Mouse (Mus musculus): ENCODE results near the gene Iffo1.
A peak's percentile ranks its signal among the peaks of the same experiment; 100 is the strongest.
"Not testable (repeated sequence)": the region's sequence is repeated elsewhere in the genome, so short reads cannot be mapped to it uniquely, and the experiment has no call there.

Iffo1 gene

DNA sequence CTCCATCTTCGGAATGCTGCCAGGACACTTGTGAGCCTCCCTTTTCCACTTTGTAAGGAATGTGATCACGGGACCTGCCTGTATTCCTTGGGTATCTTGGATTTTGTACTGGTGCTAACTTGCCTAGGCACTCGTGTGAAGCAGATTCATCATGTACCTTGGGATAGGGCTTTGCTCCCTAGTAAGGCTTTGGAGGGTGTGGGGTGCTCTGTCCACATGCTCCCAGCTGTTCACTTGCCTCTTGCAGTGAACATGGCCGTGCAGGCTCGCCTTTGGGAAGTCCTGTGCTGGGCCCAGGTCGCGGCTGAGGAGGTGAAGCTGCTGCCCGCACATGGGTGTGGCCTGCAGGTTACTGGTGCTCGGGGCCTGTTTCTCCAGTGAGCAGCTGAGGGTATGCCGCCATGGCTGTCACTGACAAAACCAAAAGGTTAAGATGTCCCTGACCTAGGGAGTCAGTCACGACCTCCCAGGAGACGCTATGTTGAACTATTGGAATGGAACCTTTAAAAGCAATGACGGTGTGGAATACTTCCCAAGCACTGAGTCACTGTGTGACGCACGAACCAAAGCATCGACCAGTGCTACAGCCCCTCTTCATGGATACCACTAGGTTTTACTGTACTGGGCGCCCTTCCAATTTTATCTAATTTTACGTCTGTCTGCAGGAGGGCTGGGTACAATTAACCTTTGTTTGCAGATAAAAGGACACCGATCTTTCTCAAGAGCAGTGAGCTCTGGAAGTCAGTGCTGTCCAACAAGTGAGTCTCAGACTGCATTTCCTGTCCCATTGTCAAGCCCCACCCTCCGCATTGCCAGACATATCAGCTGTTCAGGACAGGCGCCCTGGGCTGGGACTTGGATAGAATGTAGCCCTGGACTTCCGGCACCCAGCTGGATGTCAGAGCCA is 16.1 kb downstream of the Iffo1 start:
- no peak for DNase-seq (ENCODE audit: low read depth, low spot score)

DNA sequence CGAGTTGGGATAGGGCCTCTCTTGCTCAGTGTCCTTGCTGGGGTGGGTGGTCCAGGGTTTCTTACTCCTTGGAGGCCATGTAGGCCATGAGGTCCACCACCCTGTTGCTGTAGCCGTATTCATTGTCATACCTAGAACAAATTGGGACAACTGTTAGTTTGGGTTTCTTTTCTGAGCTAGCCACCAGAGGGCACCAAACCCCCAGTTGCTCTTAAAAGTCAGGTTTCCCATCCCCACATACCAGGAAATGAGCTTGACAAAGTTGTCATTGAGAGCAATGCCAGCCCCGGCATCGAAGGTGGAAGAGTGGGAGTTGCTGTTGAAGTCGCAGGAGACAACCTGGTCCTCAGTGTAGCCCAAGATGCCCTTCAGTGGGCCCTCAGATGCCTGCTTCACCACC is 16.9 kb downstream of the Iffo1 start:
- not testable (repeated sequence) for DNase-seq (ENCODE audit: low read depth, low spot score)

DNA sequence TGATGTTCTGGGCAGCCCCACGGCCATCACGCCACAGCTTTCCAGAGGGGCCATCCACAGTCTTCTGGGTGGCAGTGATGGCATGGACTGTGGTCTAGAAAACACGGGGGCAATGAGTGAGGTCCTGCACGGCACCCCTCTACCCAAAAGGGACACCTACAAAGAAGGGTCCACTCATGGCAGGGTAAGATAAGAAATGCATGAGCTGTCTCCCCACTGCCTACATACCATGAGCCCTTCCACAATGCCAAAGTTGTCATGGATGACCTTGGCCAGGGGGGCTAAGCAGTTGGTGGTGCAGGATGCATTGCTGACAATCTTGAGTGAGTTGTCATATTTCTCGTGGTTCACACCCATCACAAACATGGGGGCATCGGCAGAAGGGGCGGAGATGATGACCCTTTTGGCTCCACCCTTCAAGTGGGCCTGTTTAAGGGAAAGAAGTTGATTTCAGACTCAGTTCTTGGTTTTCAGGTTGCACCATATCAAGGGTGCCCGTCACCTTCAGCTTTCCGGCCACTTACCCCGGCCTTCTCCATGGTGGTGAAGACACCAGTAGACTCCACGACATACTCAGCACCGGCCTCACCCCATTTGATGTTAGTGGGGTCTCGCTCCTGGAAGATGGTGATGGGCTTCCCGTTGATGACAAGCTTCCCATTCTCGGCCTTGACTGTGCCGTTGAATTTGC is 17.7 kb downstream of the Iffo1 start:
- DNase-seq (ENCODE audit: low read depth, low spot score) = not testable (repeated sequence)

DNA sequence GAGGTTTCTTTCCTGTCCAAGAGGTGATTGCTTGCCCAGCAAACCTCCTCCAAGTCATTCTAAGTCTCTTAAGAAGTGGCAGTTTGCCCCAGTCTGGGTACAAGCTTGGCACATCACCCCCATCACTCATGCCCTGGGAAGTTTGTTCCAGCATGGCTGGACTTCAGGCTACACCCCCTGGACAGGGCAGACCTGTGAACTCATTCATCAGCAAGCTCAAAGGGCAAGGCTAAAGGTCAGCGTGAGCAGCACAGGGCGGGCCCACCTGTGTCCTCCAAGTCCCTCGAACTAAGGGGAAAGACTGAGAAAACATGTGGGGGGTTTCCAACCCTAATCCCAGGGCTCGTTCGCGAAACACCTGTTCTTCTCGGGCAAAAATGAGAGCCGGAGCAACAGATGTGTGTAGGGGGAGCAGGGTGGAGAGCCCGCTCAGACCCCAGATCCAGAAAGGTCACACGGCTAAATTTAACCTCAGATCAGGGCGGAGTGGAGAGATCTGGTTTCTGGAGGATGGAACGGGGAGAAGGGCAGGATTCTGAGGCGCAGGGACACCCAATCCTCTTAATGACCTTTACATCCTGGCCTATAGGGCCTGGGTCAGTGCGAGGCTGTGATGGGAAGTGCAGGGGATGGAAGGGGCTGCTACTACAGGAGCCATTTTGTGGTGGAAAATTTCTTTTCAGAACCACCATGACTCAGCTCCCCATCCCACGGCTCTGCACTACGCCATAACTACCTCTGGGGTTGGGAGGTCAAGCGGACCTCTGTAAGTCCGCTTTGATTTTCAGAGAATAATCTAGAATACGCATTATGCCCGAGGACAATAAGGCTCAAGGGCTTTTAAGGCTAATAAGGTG is 19.0 kb downstream of the Iffo1 start:
- DNase-seq (ENCODE audit: low read depth, low spot score) = no peak

DNA sequence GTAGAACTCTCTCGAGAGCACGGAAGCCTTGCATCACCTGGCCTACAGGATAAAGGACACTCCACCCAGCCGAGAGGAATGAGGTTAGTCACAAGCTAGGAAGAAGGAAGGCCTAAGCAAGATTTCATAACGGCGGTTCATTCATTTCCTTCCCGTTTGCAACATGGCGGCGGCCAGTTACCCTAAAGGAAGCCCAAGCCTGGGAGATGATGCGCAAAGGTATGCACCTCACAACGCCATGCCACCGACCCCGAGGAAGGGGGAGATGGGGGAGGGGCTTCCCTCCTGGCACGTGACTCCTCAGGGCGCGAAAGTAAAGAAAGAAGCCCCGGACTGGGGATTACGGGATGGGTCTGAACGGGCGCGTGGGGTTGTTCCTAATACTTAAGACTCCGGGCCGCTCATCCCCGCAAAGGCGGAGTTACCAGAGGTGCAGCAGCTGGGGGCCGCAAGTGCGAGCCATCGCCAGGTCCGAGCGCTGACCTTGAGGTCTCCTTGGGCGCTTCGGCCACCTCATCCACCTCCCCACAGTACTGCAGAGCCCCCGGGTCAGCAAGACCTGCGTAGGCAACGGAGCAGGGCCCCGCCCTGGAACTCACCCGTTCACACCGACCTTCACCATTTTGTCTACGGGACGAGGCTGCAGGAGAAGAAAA is 19.8 kb downstream of the Iffo1 start:
- DNase-seq (ENCODE audit: low read depth, low spot score) = no peak

DNA sequence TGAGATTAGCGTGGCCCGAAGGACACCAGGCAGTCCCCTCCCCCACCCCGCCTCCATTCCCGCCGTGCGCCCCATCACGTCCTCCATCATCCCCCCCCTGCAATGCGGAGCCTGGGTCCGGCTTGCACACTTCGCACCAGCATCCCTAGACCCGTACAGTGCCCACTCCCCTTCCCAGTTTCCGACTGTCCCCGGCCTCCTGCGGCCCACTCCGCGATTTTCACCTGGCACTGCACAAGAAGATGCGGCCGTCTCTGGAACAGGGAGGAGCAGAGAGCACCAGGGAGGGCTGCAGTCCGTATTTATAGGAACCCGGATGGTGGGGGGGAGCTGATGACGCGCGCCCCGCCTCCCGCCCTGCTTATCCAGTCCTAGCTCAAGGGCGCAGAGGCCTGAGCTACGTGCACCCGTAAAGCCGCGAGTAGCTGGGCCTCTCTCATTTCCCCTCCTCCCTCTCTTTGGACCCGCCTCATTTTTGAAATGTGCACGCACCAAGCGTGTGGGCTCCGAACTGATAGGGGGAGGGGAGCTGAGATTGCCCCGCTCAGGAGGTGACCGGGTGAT is 20.4 kb downstream of the Iffo1 start:
- DNase-seq (ENCODE audit: low read depth, low spot score) = peak; percentile 96

DNA sequence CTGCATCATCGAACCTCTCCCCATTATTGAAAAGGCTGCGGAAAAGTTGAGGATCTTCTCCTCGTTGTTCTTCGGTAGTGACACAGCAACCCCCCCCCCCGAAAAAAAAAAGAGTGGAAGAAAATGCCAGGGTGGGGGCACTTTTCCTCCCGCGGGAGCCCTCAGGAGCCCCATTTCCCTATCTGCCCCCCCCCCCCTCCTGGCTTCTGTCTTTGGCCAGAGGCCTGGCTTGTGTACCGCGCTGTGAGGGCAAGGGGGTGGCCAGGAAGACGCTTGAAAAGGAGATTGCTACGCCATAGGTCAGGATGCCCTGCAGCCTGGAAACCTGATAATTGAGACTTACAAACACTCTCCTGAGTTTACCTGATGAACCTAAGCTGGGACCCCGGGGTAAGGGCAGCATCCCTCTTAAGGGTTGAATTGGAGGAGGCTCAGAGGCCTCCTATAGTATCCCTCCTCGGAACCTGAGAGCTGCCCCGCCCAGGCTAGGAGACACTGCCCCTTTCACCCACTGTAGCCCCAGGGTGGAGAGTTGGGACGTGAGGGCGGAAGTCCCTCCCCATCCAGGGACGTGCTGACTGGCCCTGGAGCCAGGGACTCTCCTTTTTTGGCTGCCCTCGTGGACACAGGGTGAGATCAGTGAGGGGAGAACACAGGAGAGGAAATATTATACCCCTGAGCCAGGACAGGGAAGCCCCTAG is 21.2 kb downstream of the Iffo1 start, which contains the start of gene Gapdh:
TSS of gene Gapdh (minus strand) at position 417 of the 701 bp plus-strand sequence.
- no peak for DNase-seq (ENCODE audit: low read depth, low spot score)

DNA sequence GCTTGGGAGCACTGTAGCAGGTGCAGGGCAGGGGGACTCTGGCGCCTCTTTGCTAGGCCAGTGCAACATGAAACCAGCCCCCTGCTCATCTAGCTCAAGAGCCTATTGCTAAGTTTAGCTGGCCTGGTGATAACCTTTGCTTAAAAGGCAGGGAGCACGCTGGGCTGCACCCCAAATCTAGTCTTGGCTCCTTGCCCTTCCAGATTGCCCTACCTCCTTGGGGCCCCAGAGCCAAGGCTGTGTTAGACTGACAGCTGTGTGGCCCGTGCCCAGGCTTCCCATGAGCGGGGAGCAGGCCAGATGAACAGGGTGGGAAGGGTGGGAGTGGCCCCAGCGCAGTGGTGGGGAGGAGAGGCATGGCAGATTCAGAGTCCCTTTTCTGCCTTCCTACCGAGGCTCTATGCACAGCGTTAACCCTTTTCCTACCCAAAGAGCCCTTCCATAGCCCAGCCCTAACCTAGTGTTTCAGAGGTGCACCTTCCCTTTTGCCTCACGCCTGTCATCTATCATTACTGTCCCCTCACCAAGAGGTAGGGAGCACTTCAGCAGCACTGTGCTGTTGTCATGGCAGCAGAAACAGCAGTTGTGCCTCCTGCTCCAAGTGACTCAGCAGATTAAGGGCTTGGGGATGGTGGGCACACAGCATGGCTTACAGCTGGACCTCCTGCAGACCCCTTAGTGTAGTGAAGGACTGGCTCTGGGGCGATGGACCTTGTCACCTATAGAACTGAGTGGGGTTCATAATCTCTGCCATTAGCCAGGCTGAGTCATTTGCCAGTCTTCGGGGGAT is 22.0 kb downstream of the Iffo1 start:
- DNase-seq (ENCODE audit: low read depth, low spot score) = no peak

DNA sequence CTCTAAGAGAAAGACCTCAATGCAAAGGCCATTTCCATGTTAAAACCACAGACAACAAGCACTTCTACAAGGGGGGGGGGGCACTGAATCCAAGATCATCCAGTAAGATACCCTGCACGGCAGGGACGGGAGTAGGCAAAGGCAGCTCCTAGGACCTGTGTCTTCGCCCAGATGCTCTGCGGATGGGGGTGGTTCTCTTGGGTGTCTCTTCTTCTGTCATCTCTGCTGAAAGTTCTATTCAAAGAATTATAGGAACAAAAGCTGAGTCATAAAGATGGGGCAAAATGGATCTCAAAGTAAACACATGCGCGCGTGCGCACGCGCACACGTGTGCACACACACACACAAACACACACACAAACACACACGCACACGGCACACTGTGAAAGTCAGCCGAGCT is 23.0 kb downstream of the Iffo1 start:
- no peak for DNase-seq (ENCODE audit: low read depth, low spot score)

DNA sequence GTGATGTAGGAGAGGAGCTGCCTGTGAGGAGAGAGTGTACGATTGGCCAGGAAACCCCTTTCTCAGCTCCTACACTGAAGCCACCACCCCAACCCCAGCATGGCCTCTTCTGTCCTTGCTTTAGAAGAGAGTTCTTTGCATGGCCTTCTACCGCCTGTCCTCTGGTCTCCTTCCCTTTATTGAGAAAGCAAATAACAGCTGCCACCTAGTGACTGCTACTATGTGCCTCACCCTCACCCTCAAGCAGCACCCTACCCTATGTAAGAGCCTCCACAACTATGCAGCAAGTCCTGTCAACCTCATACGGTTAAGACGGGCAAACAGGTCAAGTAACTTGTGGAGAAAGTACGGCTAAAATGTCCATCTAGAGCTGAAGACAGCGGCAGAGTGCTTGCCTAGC is 25.2 kb downstream of the Iffo1 start:
- DNase-seq (ENCODE audit: low read depth, low spot score) = no peak

DNA sequence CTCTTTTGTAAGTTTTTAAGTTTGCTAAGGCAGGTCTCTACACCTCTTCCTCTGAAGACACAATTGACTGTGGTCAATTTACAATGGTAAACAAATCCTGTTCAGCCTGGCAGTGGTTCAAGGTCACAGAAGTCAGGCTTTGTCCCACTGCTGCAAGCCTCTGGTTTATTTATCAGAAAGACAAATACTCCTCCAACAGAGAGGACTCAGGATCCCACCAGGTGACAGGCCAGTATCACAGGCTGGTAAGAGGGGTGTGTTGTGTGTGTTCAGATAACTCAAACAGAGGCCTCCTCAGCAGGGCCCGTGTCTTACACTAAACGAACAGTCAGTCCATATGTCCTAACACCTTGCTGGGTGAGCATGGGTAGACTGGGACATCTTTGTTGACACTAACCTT is 27.4 kb downstream of the Iffo1 start:
- no peak for DNase-seq (ENCODE audit: low read depth, low spot score)

DNA sequence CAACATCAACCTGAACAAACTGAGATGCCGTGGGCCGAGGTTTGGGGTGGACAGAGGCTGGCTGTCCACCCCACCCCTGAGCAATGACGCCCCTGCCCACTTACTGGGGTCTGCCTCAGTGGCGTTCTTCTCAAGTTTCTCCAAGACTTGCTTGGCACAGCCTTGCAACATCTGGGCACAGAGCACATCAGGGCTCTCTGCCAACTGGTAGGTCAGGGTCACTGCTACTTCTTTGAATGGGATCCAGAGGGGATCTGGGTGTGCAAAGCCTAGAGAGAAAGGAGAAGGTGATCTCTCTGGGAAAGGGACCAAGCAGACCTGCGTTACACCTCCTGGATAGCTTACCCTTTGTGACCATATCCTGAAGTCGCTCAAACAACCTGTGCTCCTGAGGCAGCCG is 28.2 kb downstream of the Iffo1 start:
- DNase-seq (ENCODE audit: low read depth, low spot score) = no peak

DNA sequence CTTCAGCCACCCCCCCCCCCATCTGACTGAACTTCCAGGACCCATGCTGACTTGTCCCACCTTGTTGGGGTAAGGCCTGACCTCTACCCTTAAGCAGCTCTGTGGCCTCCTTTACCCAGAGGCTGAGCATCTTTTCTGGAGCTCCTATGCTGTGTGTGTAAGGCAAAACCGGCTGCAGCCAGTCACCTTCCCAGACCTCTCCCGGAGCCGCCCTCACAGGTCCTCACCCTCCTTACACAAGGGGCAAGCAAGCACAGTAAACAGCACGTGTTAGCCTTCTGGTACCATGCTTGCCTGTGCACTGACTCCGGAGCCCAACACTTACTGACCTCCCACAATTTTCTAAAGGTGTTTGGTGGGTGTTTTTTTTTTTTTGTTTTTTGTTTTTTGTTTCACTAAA is 30.4 kb downstream of the Iffo1 start:
- no peak for DNase-seq (ENCODE audit: low read depth, low spot score)

DNA sequence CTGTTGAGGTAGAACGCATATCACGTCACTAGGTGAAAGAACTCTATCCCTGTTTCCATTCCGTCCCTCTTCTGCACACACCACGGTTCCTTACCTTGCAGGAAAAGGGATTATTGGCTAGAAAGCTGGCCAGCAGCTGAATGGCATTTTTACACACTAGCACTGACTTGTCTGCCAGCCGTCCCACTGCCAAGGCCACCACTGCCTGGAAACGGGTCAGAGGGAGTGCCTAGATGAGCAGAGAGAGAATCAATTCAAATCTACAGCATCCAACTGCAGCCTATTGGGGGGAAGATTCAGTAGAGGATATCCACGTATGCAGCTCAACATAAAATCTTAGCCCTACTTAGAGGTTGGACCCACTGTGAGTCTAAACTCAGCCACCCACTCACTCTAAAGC is 34.6 kb downstream of the Iffo1 start:
- no peak for DNase-seq (ENCODE audit: low read depth, low spot score)

DNA sequence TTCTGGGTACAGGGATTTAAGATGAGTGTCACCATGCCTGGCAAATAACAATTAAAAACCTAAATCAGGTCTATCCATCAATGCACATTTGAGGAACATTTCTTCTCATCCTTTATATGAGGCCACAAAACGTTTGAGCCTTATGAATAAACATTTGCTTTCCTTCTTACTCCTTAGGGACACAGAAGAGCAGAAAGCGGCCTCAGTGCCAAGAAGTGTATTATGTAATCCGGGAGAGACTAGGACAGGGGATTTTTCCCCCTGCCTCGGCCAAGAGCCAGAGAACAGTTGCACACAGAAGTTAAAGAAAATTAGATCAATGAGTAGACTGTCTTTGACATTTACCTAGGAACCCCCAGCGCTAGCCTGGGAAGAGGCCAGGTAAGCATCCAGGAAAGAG is 37.1 kb downstream of the Iffo1 start:
- no peak for DNase-seq (ENCODE audit: low read depth, low spot score)

DNA sequence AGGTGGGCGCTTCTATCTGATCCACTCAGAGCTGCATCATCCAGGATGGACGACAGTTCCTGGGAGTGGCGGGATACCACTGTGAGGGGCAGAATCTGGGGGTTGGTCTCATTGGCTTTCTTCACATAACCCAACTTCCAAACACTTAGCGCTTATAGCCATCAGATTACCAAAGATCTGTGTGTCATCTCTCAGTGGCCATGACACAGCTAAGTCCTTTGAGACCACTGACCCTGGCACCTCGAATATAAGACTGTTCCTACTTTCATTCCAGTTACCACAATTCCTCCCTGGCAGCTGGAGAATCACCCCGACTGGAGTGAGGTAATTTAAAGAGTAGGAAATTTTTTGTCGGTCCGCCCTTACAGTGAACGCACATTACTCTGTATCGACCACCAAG is 41.2 kb downstream of the Iffo1 start:
- DNase-seq (ENCODE audit: low read depth, low spot score) = no peak

DNA sequence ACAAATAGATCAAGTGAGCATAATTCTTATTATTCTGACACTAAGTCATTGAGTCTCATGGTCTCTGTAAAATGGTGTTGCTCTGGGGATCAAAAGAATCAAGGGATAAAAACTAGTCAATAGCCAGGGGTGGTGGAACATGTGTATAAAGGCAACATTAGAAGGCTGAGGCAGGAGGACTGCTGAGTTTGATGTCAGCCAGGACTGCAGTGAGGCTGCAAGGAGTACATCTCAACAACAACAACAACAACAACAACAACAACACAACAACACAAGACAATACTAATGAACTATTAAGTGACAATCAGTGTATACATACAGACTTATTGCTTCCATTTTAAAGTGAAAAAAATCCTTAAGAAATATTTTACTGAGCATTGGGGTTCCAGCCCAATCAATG is 45.8 kb downstream of the Iffo1 start:
- no peak for DNase-seq (ENCODE audit: low read depth, low spot score)

DNA sequence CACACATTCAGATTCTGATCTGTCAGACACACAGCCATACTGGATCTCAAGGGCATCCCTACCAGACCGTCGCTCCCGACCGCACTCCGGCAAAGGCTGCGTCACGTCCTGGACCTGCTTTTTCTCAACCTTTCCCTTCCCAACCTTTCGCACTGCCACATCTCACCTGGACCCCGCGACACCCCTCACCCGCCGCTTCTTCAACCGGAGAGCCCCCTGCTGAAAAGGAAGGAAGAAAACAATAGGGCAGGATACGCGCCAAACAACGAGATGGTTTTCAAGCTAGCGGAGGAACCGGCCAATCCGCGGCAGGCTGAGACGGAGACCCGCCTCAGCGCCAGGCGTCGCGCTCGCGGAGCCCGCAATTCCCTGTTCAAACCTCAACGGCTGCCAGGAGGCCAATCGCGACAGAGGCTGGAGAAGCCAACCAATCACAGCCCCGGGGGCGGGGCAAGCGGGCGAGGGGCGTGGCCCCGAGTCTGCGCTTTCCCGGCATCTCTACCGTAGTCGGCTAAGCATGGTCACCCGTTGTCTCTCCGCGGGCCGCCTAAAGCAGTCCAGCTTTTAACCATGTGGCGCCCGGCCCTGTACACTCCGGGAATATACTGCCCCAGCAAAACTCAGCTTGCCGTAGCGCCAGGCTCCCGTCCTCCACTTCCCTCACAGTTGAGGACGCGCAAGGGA is 46.4 kb downstream of the Iffo1 start, which contains the start of the genes Ncapd2 and Mrpl51:
TSS of gene Ncapd2 (minus strand) at position 370 of the 684 bp plus-strand sequence.
TSS of gene Mrpl51 (plus strand) at position 470 of the 684 bp plus-strand sequence.
- DNase-seq (ENCODE audit: low read depth, low spot score) = peak; percentile 89
